Mouse (Mus musculus) E14TG2a.4 (cell line): ENCODE data around the gene Plcxd3.

Experiments
- H3K27me3 ChIP-seq: 2 replicates; pipeline ENCODE4 v1.6.1; 2014; ENCODE audit warnings: low read length, control low read depth; ENCODE audit not compliant: insufficient read depth
- H3K36me3 ChIP-seq: 2 replicates; pipeline ENCODE4 v1.6.1; 2014; ENCODE audit warnings: low read length, control low read depth; ENCODE audit not compliant: insufficient read depth
- H3K4me1 ChIP-seq: replicated peaks from 2 replicates; pipeline ENCODE4 v1.6.1; 2014; ENCODE audit warnings: low read depth, low read length, control low read depth
- H3K4me3 ChIP-seq: replicated peaks from 2 replicates; pipeline ENCODE4 v1.5.1; 2014; ENCODE audit warnings: mild to moderate bottlenecking, low read length
- H3K9me3 ChIP-seq: 2 replicates; pipeline ENCODE4 v1.6.1; 2014; ENCODE audit warnings: low read length, control low read depth
- CTCF ChIP-seq: conservative IDR thresholded peaks from 2 replicates; pipeline ENCODE4 v1.5.1; 2014; ENCODE audit warnings: low read length
- NANOG ChIP-seq: IDR thresholded peaks from 2 replicates; pipeline ENCODE4 v1.6.1; 2014; ENCODE audit warnings: borderline replicate concordance, low read length, mixed read lengths
- POU5F1 ChIP-seq: IDR thresholded peaks from 2 replicates; pipeline ENCODE4 v1.6.1; 2014; ENCODE audit warnings: low read length, borderline replicate concordance

Gene Plcxd3

DNA sequence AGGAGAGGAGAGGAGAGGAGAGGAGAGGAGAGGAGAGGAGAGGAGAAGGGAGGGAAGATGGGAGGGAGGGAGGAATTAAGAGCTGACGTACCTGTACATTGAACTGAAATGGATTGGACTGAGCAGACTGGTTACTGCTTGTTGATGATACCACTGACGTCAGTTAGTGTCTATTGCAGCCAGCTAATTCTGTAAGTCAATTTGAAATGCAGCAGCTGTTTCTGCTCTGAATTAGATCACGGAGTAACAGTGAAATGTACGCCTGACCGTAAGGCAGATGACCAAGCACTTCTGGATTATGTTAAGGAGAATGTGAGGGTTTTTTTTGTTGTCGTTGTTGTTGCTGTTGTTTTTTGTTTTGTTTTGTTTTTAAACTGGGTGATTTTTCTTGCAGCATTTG, 230.3 kb downstream of the Plcxd3 start:
- Histone ChIP-seq H3K4me1 (no peaks in the 10 kb centered on the region), H3K4me3 (no peak overlapping the region), H3K27me3 (no peaks in the 10 kb centered on the region), H3K36me3 (no peaks in the 10 kb centered on the region), H3K9me3 (peaks cover 50% of the 10 kb centered on the region)
- TF ChIP-seq NANOG (no peak), CTCF (no peak), POU5F1 (no peak)
